Mouse (Mus musculus) cortical plate, adult 2 months (tissue): ENCODE data around the gene Intu.

ENCODE experiments used
- CTCF ChIP-seq: fragments of 200-500 bp; IDR thresholded peaks from 2 replicates; pipeline ENCODE4 v1.5.1; 2011; ENCODE audit warnings: mild to moderate bottlenecking, control low read depth, low read length; ENCODE audit not compliant: insufficient read depth; ENCODE audit errors: extremely low read depth
- POLR2A ChIP-seq: fragments of 200-500 bp; IDR thresholded peaks from 2 replicates; pipeline ENCODE4 v1.6.1; 2011; ENCODE audit warnings: mild to moderate bottlenecking, low read length, control low read depth; ENCODE audit not compliant: insufficient read depth; ENCODE audit errors: extremely low read depth

DNA sequence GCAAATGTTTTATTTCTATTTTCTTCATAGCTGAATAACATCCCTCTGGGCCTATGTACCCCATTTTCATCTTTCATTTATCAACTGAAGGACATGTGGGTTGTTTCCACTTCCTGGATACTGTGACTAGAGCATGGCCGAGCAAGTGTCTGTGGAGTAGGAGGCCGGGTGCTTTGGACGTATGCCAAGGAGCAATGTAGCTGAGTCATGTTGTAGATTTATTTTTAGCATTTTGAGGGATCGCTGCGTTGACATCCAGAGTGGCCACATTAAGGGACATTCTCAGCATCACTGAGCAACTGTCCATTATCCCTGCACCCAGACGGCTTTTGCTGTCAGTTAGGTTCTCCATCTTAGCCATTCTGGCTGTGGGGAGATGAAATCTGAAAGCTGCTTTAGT lies 20.5 kb upstream of the Intu start:
- TF ChIP-seq POLR2A = no peak
- TF ChIP-seq CTCF = no peak
